Mouse (Mus musculus): Measurements from ENCODE around the gene Nkd1. TPM values are rescaled to one million over a fixed set of nuclear protein-coding genes. Genes with fewer than 3 reads are reported as not detected.

Nkd1 gene
- polyA plus RNA-seq, 1 experiment from 2014 or later: 61.1 TPM

DNA sequence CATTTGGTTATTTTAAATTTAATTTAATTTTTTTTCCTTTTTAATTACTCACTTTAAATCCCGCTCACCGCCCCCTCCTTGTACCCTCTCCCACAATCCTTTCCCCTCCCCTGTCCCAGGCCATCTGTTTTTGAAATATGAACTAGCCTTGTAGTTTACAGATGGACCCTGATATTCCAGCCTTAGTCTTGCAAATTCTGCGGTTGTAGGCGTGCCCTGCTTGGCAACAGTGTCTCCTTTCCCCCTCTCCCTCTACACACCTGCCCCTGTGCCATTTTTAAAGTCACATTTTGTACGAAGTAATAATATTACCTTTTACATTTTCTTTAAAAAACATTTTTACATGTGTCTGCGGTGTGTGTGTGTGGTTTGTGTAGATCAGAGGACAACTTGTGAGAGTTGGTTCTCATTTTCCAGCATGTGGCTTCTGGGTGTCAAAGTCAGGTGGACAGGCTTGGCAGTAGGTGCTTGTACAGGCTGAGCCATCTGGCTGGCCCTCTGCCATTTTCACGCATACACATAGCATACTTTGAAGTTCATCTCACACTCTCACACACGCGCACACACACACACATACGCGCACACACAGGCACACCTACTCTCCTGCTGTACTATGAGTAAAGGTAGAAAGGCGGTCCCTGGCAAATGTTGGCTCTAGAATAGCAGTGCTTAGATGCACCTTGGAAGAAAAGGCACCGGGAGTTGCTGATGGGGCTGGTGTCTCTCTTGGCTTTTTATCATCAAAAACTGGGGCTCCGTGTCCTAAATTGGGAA is 107.0 kb downstream of the Nkd1 start:
- Histone ChIP-seq H3K9ac (ENCODE audit: low read length) (peak overlapping the region; percentile 80), H3K4me2 (peak overlapping the region; percentile 93), H3K9me3 (ENCODE audit: control insufficient read depth, low read length) (no peaks in the 10 kb centered on the region), H3K4me3 (ENCODE audit: low read depth, low read length) (peak overlapping the region; percentile 53), H3K27ac (ENCODE audit: low read depth, low read length) (no peak overlapping the region), H3K4me1 (ENCODE audit: control insufficient read depth, insufficient read depth, low read length) (peaks cover 3% of the 10 kb centered on the region; the same call in 1 of the 2 replicates), H3K27me3 (ENCODE audit: control insufficient read depth, insufficient read depth, low read length) (peaks cover 8% of the 10 kb centered on the region), H3K36me3 (ENCODE audit: control insufficient read depth, insufficient read depth, low read length) (no peaks in the 10 kb centered on the region)
- DNase-seq (ENCODE audit: low spot score, missing footprints) (no peak), ATAC-seq (ENCODE audit: low FRiP score) (no peak)
- WGBS: 62% methylated on average over 14 of the region's 14 CpGs

DNA sequence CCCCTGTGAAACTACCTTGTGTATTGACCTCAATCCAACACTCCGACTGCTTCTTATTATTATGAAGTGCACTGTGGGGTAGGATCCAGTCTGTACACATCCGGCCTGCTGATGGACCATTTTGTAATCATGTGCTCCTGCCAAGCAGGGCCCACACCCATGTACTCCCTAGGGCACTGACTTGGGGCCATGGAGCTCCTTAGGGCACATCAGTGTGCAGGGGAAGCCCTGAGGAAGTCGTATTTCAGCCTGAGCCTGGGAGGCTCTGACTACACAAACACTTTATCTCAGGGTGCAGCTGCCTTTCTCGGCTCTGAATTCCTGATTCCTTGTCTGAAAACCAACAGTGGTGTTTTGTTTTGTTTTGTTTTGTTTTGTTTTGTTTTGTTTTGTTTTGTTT is 109.1 kb downstream of the Nkd1 start:
- no peak for ATAC-seq (ENCODE audit: low FRiP score)
- H3K9ac ChIP-seq (ENCODE audit: low read length): no peak overlapping the region
- peaks cover 3% of the 10 kb centered on the region; the same call in 1 of the 2 replicates for H3K4me1 ChIP-seq (ENCODE audit: control insufficient read depth, insufficient read depth, low read length)
- no peak overlapping the region for H3K4me3 ChIP-seq (ENCODE audit: low read depth, low read length)
- H3K27ac ChIP-seq (ENCODE audit: low read depth, low read length): no peak overlapping the region
- no peak overlapping the region for H3K4me2 ChIP-seq
- no peaks in the 10 kb centered on the region for H3K36me3 ChIP-seq (ENCODE audit: control insufficient read depth, insufficient read depth, low read length)
- DNase-seq (ENCODE audit: low spot score, missing footprints): peak; percentile 2
- H3K27me3 ChIP-seq (ENCODE audit: control insufficient read depth, insufficient read depth, low read length): peaks cover 8% of the 10 kb centered on the region
- 85% methylated on average over 4 of the region's 4 CpGs for WGBS
- no peaks in the 10 kb centered on the region for H3K9me3 ChIP-seq (ENCODE audit: control insufficient read depth, low read length)

DNA sequence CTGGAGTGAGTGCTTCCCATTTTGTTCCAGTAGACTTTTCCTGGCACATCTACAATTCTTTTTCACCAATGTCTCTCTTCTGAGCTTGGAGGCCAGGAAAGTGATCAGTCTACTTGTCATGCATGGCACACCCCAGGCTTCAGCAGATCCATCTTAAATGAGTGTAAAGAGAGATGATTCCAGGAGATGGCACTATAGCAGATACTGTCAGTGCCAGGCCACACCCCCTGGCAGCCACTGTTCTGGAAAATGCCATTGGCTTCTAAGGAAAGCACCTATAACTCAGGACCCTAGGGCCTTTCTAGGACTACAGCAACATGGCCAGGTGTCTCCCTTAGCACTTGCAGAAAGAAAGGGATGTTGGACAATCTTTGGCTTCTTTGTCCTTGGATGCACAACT is 109.9 kb downstream of the Nkd1 start:
- Histone ChIP-seq H3K4me2 (no peak overlapping the region), H3K4me1 (ENCODE audit: control insufficient read depth, insufficient read depth, low read length) (peaks cover 3% of the 10 kb centered on the region; the same call in 1 of the 2 replicates), H3K36me3 (ENCODE audit: control insufficient read depth, insufficient read depth, low read length) (no peaks in the 10 kb centered on the region), H3K27ac (ENCODE audit: low read depth, low read length) (no peak overlapping the region), H3K9ac (ENCODE audit: low read length) (no peak overlapping the region), H3K9me3 (ENCODE audit: control insufficient read depth, low read length) (no peaks in the 10 kb centered on the region), H3K4me3 (ENCODE audit: low read depth, low read length) (no peak overlapping the region), H3K27me3 (ENCODE audit: control insufficient read depth, insufficient read depth, low read length) (peaks cover 4% of the 10 kb centered on the region)
- DNase-seq (ENCODE audit: low spot score, missing footprints): peak; percentile 73
- no peak for ATAC-seq (ENCODE audit: low FRiP score)

DNA sequence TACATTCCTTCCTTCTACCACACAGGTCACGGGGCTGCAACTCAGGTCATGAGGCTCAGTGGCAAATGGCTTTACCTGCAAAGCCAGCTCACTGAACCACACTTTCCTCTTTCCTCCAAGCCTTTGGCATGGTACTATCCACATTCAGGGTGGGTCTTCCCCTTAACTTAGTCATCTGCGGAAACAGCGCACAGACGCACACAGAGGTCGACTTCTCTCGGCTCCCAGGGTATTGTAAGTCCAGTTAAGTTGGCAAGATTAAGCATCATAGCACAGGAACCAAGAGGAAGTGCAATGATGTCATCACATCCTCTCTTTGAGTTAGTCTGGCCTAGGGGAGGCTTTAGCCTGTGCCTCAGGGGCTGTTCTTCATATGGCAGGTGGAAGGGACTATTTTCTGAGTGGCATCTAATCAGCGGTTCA is 112.2 kb downstream of the Nkd1 start:
- ATAC-seq (ENCODE audit: low FRiP score): no peak
- Histone ChIP-seq H3K36me3 (ENCODE audit: control insufficient read depth, insufficient read depth, low read length) (no peaks in the 10 kb centered on the region), H3K27ac (ENCODE audit: low read depth, low read length) (no peak overlapping the region), H3K27me3 (ENCODE audit: control insufficient read depth, insufficient read depth, low read length) (0 out of 2 replicates have a peak, but pooled peaks cover 1% of the 10 kb centered on the region), H3K9me3 (ENCODE audit: control insufficient read depth, low read length) (no peaks in the 10 kb centered on the region), H3K4me2 (no peak overlapping the region), H3K4me1 (ENCODE audit: control insufficient read depth, insufficient read depth, low read length) (no peaks in the 10 kb centered on the region), H3K9ac (ENCODE audit: low read length) (no peak overlapping the region), H3K4me3 (ENCODE audit: low read depth, low read length) (no peak overlapping the region)
- no peak for DNase-seq (ENCODE audit: low spot score, missing footprints)
- WGBS: 88% methylated on average over 7 of the region's 7 CpGs

DNA sequence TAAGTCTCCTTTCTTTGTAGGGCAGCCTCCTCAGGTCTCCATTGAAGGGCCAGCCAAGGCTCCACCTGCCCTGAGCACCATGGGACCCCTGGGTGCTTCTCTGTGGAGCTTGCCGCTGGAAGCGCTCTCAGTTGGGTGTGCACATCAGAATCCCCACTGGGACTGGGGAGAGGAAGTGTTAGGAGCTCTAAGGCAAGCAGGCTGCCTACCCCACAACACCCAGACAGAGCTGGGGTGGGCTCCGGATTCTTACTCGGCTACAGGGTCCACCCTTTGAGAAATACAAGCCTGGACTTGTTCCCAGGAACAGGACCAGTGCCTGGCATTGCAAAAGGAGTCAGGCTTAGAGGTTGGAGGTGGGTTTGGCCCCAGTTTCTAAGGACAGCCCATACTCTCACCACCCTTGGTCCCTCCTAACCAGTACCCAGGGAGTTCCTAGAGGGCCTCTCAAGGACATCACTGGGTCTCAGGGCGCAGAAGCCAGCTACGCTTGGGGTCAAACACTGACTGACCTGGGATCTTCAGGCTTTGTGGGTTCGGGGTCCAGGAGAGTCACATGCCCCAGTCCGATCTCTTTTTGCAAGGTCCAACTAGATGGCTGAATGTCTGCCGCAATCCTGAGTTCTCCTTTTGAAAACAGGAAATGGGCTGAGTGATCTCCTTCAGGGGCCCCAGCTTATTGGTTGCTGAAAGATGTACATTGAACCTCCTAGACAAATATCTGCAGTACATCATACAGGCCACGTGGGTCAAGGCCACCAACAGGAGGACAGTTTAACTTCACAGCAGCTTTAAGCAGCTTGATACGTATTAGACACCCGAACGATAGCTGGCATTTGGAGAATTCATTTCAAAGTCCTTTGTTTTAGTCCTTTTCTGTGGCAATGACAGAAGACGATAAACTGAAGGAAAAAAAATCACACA is 114.6 kb downstream of the Nkd1 start, which contains the start of gene Snx20:
Gene Snx20, minus strand, starts transcription at position 655 of the 924 bp plus-strand sequence.
- no peaks in the 10 kb centered on the region for H3K9me3 ChIP-seq (ENCODE audit: control insufficient read depth, low read length)
- WGBS: 86% methylated on average over 14 of the region's 14 CpGs
- no peak within 1 kb of the TSS for H3K27ac ChIP-seq (ENCODE audit: low read depth, low read length)
- DNase-seq (ENCODE audit: low spot score, missing footprints) (peak; percentile 73), ATAC-seq (ENCODE audit: low FRiP score) (no peak)
- no peak within 1 kb of the TSS for H3K4me3 ChIP-seq (ENCODE audit: low read depth, low read length)
- no peaks in the 10 kb centered on the region for H3K27me3 ChIP-seq (ENCODE audit: control insufficient read depth, insufficient read depth, low read length)
- no peaks in the 10 kb centered on the region for H3K36me3 ChIP-seq (ENCODE audit: control insufficient read depth, insufficient read depth, low read length)
- H3K9ac ChIP-seq (ENCODE audit: low read length): no peak within 1 kb of the TSS
- no peaks in the 10 kb centered on the region for H3K4me1 ChIP-seq (ENCODE audit: control insufficient read depth, insufficient read depth, low read length)
- H3K4me2 ChIP-seq: no peak within 1 kb of the TSS

DNA sequence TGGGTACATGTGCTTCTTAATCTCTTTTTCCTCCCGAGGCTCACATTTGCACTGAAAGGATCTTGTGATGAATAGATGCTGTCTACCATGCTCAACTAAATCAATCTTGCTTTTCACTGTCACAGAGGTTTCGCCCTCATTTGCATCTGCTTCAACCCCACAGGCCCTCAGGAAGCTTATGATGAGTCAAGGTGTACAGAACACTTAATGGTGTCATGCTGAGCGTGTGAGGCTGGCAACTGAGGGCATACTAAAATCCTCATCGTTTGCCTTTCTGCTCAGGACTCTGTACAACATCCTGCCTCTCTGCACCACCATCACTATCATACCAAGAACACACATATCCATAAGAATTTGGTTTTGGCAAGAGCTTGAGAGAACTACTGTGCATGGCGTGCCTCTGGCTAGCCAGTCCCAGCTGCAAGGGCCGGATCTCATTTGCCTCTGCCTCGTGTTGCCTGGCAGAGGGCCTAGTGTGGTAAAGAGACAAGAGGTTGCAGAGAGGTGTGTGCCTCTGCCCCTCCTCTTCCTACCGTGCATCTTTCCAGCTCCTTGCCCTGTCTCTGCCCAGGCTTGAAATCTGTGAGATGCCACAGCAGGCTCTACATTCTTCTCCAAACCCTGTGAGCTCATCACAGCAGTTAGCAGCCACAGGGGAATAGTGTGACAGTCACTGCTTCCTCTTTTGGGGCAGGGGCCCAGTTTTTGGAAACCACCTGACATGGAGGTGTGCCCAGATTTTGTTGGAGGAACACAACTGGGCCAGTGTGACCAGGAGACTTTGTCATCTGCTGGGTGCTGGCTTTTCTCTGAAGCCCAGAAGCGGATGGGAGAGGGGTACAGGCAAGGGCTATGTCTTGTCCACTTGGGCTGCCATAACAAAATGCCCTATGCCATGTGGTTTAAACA is 116.2 kb downstream of the Nkd1 start:
- Histone ChIP-seq H3K36me3 (ENCODE audit: control insufficient read depth, insufficient read depth, low read length) (no peaks in the 10 kb centered on the region), H3K9ac (ENCODE audit: low read length) (no peak overlapping the region), H3K9me3 (ENCODE audit: control insufficient read depth, low read length) (no peaks in the 10 kb centered on the region), H3K4me3 (ENCODE audit: low read depth, low read length) (no peak overlapping the region), H3K4me2 (no peak overlapping the region), H3K4me1 (ENCODE audit: control insufficient read depth, insufficient read depth, low read length) (no peaks in the 10 kb centered on the region), H3K27me3 (ENCODE audit: control insufficient read depth, insufficient read depth, low read length) (no peaks in the 10 kb centered on the region), H3K27ac (ENCODE audit: low read depth, low read length) (no peak overlapping the region)
- peak; percentile 57 for DNase-seq (ENCODE audit: low spot score, missing footprints)
- 79% methylated on average over 9 of the region's 9 CpGs for WGBS
- ATAC-seq (ENCODE audit: low FRiP score): no peak

DNA sequence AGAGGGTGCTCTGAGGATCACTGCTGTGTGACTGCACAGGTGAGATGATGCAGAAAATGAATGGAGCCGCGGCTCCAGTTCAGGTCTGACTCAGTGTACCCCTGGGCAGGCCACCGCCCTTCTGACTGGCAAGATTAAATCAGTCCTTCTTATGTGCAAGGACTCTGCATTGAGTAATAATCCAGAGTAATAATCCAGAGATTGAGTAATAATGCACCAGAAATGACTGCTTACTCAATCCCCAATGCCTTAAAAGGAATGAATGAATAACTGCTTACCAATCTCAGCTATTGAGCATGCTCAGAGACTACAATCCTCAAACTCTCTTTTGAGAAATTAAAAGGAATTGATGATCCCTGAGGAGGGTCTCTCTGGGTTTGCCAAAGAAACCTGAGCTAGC is 117.8 kb downstream of the Nkd1 start:
- 93% methylated on average over 3 of the region's 3 CpGs for WGBS
- Histone ChIP-seq H3K27ac (ENCODE audit: low read depth, low read length) (no peak overlapping the region), H3K27me3 (ENCODE audit: control insufficient read depth, insufficient read depth, low read length) (no peaks in the 10 kb centered on the region), H3K4me1 (ENCODE audit: control insufficient read depth, insufficient read depth, low read length) (no peaks in the 10 kb centered on the region), H3K4me3 (ENCODE audit: low read depth, low read length) (no peak overlapping the region), H3K4me2 (no peak overlapping the region), H3K9ac (ENCODE audit: low read length) (no peak overlapping the region), H3K9me3 (ENCODE audit: control insufficient read depth, low read length) (no peaks in the 10 kb centered on the region), H3K36me3 (ENCODE audit: control insufficient read depth, insufficient read depth, low read length) (no peaks in the 10 kb centered on the region)
- no peak for DNase-seq (ENCODE audit: low spot score, missing footprints)
- ATAC-seq (ENCODE audit: low FRiP score): no peak

DNA sequence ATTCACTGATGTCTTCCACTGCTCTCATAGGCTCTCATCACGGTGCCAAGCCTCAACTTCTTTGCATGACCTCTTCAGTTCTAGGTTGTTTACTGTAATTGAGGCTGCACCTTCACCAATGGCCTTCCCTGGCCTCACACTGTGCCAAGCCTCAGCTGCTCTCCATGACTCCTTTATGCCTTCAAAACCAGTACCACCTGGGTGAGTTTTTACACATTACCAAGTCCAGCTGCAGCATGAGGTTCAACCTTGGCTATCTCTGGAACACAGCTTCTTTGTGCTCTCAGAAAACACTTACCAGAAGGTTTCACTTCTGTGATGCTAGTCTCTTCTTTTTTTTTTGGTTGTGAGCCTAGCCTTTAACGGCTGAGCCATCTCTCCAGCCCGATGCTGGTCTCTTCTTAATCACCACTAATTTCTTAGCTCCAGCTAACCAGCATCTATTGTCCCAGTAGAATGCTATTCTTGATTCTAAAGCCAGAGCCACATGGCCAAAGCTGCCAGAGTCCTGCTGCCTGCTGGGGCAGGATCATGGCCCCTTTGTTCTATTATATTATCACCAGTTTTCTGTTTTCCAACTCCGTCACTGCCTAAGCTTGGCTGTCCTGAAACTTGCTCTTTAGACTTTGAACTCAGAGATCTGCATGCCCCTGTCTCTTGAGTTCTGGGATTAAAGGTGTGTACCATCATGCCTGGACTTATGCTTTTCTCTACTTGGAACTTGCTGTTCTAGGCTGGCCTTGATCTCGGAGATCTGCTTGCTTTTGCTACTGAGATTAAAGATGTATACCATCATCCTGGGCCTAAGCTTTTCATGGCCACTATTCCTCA is 121.8 kb downstream of the Nkd1 start:
- Histone ChIP-seq H3K27ac (ENCODE audit: low read depth, low read length) (no peak overlapping the region), H3K4me3 (ENCODE audit: low read depth, low read length) (no peak overlapping the region), H3K9me3 (ENCODE audit: control insufficient read depth, low read length) (no peaks in the 10 kb centered on the region), H3K4me2 (no peak overlapping the region), H3K9ac (ENCODE audit: low read length) (no peak overlapping the region), H3K36me3 (ENCODE audit: control insufficient read depth, insufficient read depth, low read length) (no peaks in the 10 kb centered on the region), H3K4me1 (ENCODE audit: control insufficient read depth, insufficient read depth, low read length) (peaks cover 3% of the 10 kb centered on the region; the same call in 1 of the 2 replicates), H3K27me3 (ENCODE audit: control insufficient read depth, insufficient read depth, low read length) (peaks cover 3% of the 10 kb centered on the region; the same call in 1 of the 2 replicates)
- 59% methylated on average over 5 of the region's 5 CpGs for WGBS
- DNase-seq (ENCODE audit: low spot score, missing footprints): no peak
- ATAC-seq (ENCODE audit: low FRiP score): no peak
